Mouse (Mus musculus): ENCODE results near the gene Angel2.
"Not testable (repeated sequence)": the region's sequence is repeated elsewhere in the genome, so short reads cannot be mapped to it uniquely, and the experiment has no call there.

GRCm38 (mm10) chr1:190924812-190925211, at the start of gene Angel2:
- not testable (repeated sequence) for TF ChIP-seq CTCF (IDR thresholded peaks at IDR 0.05; ENCODE audit: low read depth, low read length); POLR2A (IDR thresholded peaks at IDR 0.05; ENCODE audit: borderline replicate concordance, low read depth, low read length)
